Mouse (Mus musculus) limb, embryonic 12.5 days (tissue): ENCODE results near the gene Fgfr2. TPM values are rescaled to one million over a fixed set of nuclear protein-coding genes. Genes with fewer than 3 reads are reported as not detected.

ENCODE experiments used
- ATAC-seq: fragments of 200-750 bp; cut with Nextera tagmentation; 2 replicates; pipeline ENCODE4 v1.8.0; 2017; ENCODE audit warnings: low read depth, moderate TSS enrichment; ENCODE audit not compliant: insufficient number of reproducible peaks, insufficient read depth, low FRiP score, low TSS enrichment
- H3K27ac ChIP-seq: fragments of 300-500 bp; sonication (generic); 2 replicates; pipeline ENCODE4 v1.5.1; 2016; ENCODE audit warnings: mild to moderate bottlenecking, moderate library complexity
- H3K27me3 ChIP-seq: fragments of 300-500 bp; sonication (generic); 2 replicates; pipeline ENCODE4 v1.6.1; 2016; ENCODE audit warnings: mild to moderate bottlenecking, moderate library complexity
- H3K36me3 ChIP-seq: fragments of 300-500 bp; sonication (generic); 2 replicates; pipeline ENCODE4 v1.6.1; 2016; ENCODE audit warnings: mild to moderate bottlenecking, moderate library complexity
- H3K4me1 ChIP-seq: fragments of 300-500 bp; sonication (generic); replicated peaks from 2 replicates; pipeline ENCODE4 v1.6.1; 2016
- H3K4me2 ChIP-seq: fragments of 300-500 bp; sonication (generic); 2 replicates; pipeline ENCODE4 v1.6.1; 2016; ENCODE audit warnings: mild to moderate bottlenecking, moderate library complexity
- H3K4me3 ChIP-seq: fragments of 300-500 bp; sonication (generic); replicated peaks from 2 replicates; pipeline ENCODE4 v1.5.1; 2016; ENCODE audit warnings: mild to moderate bottlenecking
- H3K9ac ChIP-seq: fragments of 300-500 bp; sonication (generic); replicated peaks from 2 replicates; pipeline ENCODE4 v1.6.1; 2016; ENCODE audit warnings: mild to moderate bottlenecking, moderate library complexity
- H3K9me3 ChIP-seq: fragments of 300-500 bp; sonication (generic); 2 replicates; pipeline ENCODE4 v1.6.1; 2016; ENCODE audit warnings: mild to moderate bottlenecking, moderate library complexity
- WGBS: fragments of 180-500 bp; shearing (Covaris S2); methylation state at CpG from one replicate; pipeline ENCODE4 v1.1.7; 2016; 5-methylcytosine and 5-hydroxymethylcytosine counted together
- polyA plus RNA-seq: library from polyadenylated mRNA; unstranded; fragments of >200 nt; fragmentation: Nextera tagmentation; extraction: Ambion mirVana; gene quantifications from 2 replicates; pipeline ENCODE4 v1.2.1, GENCODE M21; 2016

The Fgfr2 gene
- polyA plus RNA-seq, 1 experiment from 2014 or later = 112 TPM

DNA sequence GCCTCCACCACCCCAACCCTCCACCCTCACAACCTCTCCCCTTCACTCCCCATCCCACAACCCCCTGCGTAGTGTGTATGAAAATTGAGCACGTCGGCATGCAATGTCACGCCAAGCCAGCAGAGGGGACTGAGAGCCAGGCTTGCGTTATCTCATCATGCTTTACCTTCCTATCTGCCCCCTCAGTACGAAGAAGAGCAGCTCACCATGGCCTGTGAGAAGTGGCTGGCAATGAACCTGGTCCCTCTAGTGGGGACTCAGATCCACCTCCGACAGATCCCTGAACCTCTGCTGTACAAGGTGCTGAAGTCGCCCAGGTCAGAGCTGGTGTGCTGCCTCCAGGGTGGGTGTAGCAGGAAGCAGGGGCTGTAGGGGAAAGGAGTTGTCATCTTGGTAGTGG lies 2326.4 kb downstream of the Fgfr2 start:
- H3K27me3 ChIP-seq = no peaks in the 10 kb centered on the region
- H3K4me3 ChIP-seq = no peak overlapping the region
- no peaks in the 10 kb centered on the region for H3K36me3 ChIP-seq
- H3K9ac ChIP-seq = no peak overlapping the region
- ATAC-seq = no peak
- H3K4me1 ChIP-seq = peaks cover 7% of the 10 kb centered on the region
- H3K4me2 ChIP-seq = no peak overlapping the region
- H3K27ac ChIP-seq = no peak overlapping the region
- 78% methylated on average over 8 of the region's 8 CpGs for WGBS
- H3K9me3 ChIP-seq = no peaks in the 10 kb centered on the region

DNA sequence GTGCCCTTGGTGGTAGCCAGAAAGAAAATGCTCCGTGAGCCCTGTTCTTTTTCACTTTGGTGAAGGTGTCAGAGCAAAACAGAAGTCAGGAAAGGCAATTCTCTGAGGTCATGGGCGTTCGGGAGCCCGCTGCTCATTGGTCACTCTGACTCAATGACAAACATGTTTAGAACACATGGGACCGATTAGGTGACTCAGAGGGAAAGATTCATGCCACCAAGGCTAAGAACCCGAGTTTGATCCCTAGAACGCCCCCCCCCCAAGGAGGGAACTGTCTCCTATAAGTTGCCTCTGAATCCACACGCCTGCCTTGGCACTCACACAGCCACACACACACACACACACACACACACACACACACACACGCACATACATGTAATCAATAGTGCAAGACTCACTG lies 2329.5 kb downstream of the Fgfr2 start:
- no peaks in the 10 kb centered on the region for H3K36me3 ChIP-seq
- H3K4me2 ChIP-seq = no peak overlapping the region
- no peak overlapping the region for H3K4me3 ChIP-seq
- H3K9me3 ChIP-seq = no peaks in the 10 kb centered on the region
- H3K27me3 ChIP-seq = no peaks in the 10 kb centered on the region
- WGBS = 46% methylated on average over 8 of the region's 9 CpGs
- H3K27ac ChIP-seq = no peak overlapping the region
- H3K4me1 ChIP-seq = peaks cover 7% of the 10 kb centered on the region
- no peak overlapping the region for H3K9ac ChIP-seq
- ATAC-seq = no peak

DNA sequence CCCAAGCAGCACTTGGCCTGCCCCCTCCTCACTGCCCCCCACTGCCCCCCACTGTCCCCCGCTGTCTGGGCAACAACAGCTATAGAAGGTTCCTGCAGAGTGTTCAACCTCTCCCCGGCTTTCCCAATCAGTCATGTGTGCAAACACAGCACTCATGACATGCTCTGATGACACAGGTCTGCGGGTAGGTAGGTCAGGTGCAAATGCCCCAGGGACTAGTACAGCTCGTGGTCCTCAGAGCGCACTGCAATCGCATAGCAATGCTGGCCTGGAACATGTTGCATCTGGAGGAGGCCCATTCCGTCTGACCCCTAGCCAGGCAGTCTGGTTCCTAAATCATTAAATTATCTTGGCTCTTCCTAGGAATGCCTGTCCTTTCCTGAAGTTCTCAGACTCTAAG lies 2333.7 kb downstream of the Fgfr2 start:
- WGBS = 87% methylated on average over 7 of the region's 7 CpGs
- H3K4me1 ChIP-seq = peaks cover 4% of the 10 kb centered on the region; the same call in 1 of the 2 replicates

DNA sequence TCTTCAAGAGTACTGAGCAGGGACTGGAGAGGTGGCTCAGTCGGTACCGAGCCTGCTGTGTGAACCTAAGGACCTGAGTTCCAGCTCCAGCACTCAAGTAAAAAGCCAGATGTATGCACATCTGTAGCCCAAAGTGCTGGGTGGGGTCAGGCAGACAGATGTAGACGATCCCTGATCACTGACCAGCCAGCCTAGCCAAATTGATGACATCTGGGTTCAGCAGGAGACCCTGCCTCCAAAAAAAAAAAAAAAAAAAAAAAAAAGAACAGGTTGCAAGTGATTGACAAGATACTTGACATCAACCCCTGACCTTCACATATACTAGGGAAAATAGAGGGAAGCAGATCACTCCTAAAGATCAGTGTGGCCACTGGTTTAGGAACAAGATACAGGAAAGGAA lies 2334.2 kb downstream of the Fgfr2 start:
- H3K27me3 ChIP-seq = no peaks in the 10 kb centered on the region
- 71% methylated on average over 3 of the region's 3 CpGs for WGBS
- H3K4me3 ChIP-seq = no peak overlapping the region
- ATAC-seq = no peak
- no peaks in the 10 kb centered on the region for H3K9me3 ChIP-seq
- H3K4me1 ChIP-seq = peaks cover 4% of the 10 kb centered on the region; the same call in 1 of the 2 replicates
- H3K36me3 ChIP-seq = no peaks in the 10 kb centered on the region
- H3K4me2 ChIP-seq = no peak overlapping the region
- no peak overlapping the region for H3K27ac ChIP-seq
- no peak overlapping the region for H3K9ac ChIP-seq

More for the DNA sequence above, 2333.7 kb downstream of the Fgfr2 start:
- no peak for ATAC-seq
- H3K36me3 ChIP-seq = no peaks in the 10 kb centered on the region
- H3K27me3 ChIP-seq = no peaks in the 10 kb centered on the region
- H3K9ac ChIP-seq = no peak overlapping the region
- H3K27ac ChIP-seq = no peak overlapping the region
- no peak overlapping the region for H3K4me3 ChIP-seq
- H3K4me2 ChIP-seq = no peak overlapping the region
- H3K9me3 ChIP-seq = no peaks in the 10 kb centered on the region

DNA sequence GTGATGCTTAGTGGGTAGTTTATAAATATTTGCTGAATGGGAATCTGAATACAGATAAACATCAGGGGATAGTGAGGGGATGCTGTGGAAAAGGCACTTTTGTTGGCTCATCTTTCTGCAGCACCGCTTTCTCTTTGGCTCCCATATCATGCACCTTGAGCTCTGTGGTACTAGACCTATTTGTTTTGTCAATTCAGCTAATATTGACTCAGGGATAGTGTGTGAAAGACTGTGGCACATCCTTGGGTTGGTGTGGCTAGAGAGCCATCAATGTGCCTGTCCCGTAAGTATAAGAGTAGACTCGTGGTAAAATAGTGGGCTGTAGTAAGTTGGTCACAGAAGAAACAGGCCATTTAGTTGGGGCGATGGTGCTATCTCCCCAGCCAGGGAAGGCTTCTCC lies 2335.6 kb downstream of the Fgfr2 start:
- WGBS = 98% methylated on average over 4 of the region's 4 CpGs
- no peak for ATAC-seq
- peaks cover 4% of the 10 kb centered on the region; the same call in 1 of the 2 replicates for H3K4me1 ChIP-seq
- H3K27ac ChIP-seq = no peak overlapping the region
- H3K27me3 ChIP-seq = no peaks in the 10 kb centered on the region
- no peak overlapping the region for H3K4me2 ChIP-seq
- no peaks in the 10 kb centered on the region for H3K36me3 ChIP-seq
- H3K4me3 ChIP-seq = no peak overlapping the region
- H3K9me3 ChIP-seq = no peaks in the 10 kb centered on the region
- H3K9ac ChIP-seq = no peak overlapping the region

DNA sequence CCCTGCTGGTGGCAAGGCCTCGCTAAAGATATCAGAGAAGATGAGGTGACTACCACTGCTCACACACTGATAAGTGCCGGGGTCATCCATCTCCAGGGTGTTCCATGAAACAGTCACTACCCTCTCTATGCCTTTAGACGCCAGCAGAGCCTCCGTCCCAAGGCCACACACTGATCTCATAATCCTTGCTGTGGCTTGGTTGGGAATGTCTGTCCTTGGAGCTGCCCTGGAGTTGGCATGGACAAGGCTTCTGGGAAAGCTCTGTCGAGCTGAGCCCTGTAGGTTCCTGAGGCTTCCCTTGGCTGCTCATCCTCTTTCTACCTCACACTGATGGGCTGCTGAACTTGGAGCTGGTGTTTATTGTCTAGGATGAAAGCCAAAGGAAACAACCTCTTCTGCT lies 2336.4 kb downstream of the Fgfr2 start:
- Histone ChIP-seq H3K27me3 (no peaks in the 10 kb centered on the region), H3K9me3 (no peaks in the 10 kb centered on the region), H3K9ac (no peak overlapping the region), H3K4me1 (peaks cover 4% of the 10 kb centered on the region; the same call in 1 of the 2 replicates), H3K4me3 (no peak overlapping the region), H3K27ac (no peak overlapping the region), H3K4me2 (no peak overlapping the region), H3K36me3 (no peaks in the 10 kb centered on the region)
- 80% methylated on average over 5 of the region's 5 CpGs for WGBS
- ATAC-seq = no peak

DNA sequence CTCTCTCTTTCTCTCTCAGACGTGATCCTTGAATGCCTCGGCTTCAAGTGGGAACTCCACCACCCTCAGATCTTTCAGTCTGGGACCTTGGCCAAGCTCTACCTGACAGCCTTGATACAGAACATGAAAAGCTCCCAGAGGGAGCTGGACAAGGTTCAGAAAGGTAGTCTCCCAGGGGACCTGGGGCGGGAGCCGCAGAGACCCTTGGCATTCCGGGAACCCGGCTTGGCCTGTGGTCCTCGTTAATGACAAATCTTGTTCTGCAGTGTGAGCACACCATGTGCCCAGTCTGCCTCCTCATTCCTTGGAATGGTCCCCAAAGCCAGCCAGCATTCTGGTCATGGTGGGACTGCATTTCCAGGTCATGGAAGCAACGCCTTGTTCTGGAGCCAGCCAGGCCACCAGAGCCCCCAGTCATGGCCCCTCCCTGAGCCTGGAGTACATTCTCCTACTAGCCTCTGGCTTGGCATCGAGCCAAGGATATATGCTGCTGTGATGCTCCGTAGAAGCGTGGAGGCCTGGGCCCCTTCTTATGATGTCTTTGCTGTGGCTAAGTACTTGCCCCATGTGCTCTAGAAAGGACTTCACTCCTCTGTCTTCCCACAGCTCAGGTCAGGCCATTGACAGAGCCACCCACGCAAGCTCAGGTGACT lies 2337.1 kb downstream of the Fgfr2 start:
- H3K9ac ChIP-seq = no peak overlapping the region
- H3K27ac ChIP-seq = no peak overlapping the region
- H3K4me3 ChIP-seq = no peak overlapping the region
- H3K9me3 ChIP-seq = no peaks in the 10 kb centered on the region
- H3K4me1 ChIP-seq = peaks cover 4% of the 10 kb centered on the region; the same call in 1 of the 2 replicates
- 80% methylated on average over 12 of the region's 12 CpGs for whole genome bisulfite sequencing
- no peak for ATAC-seq
- H3K36me3 ChIP-seq = no peaks in the 10 kb centered on the region
- no peaks in the 10 kb centered on the region for H3K27me3 ChIP-seq
- no peak overlapping the region for H3K4me2 ChIP-seq

DNA sequence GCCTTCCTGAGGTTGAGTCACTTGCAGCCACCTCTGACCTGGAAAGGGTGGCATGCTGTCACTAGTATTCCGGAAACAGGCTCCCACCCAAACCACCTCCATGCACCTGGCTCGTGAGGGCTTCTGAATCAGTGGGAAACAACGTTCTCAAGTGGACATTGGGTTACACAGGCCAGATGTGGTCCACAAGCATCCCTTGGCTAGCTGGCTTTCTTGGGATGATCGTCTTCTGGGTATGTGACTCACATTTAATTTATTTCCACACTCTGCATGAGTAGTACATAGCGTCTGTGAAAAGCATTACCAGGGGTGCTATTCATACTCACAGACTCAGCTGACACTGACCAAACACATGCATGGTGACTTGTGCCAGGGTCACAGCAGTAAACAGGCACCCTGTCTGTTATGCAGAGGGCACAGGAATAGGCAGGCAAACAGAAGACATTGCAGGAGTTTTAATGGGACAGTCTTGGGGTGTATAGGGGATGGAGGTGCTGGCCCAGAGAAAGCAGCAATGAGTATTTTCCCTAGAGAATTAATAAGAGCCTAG lies 2340.6 kb downstream of the Fgfr2 start:
- no peak overlapping the region for H3K4me3 ChIP-seq
- H3K9ac ChIP-seq = no peak overlapping the region
- ATAC-seq = no peak
- 77% methylated on average over 5 of the region's 5 CpGs for whole genome bisulfite sequencing
- no peaks in the 10 kb centered on the region for H3K9me3 ChIP-seq
- no peak overlapping the region for H3K27ac ChIP-seq
- H3K4me1 ChIP-seq = peaks cover 4% of the 10 kb centered on the region; the same call in 1 of the 2 replicates
- no peak overlapping the region for H3K4me2 ChIP-seq
- no peaks in the 10 kb centered on the region for H3K27me3 ChIP-seq
- H3K36me3 ChIP-seq = no peaks in the 10 kb centered on the region

DNA sequence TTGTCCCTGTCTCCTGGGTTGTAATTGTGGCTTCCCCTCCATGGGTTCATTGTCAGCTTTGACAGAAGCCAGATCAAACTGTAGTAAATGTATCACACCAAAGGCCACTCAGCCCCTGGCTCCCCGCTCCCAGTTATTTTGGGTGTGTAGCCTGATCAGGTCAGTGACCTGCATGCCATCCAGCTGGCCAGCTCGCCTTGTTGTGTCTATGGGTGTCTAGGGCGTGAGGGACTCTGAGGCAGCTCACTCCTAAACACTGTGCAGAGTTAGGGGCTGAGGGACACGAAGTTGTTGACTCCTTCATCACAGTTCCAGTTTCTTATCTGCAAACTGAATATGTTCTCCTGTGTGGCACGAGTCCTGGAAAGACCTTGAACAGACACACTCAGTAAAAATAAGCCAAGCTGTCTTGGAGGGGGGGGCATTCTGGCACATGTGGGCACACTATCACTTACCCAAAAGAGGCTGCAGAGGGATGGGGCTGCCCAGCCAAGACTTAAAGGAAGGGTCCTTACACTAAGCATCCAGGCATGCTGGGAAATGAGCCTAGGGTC lies 2342.2 kb downstream of the Fgfr2 start:
- no peak for ATAC-seq
- Histone ChIP-seq H3K27me3 (no peaks in the 10 kb centered on the region), H3K27ac (no peak overlapping the region), H3K36me3 (no peaks in the 10 kb centered on the region), H3K9me3 (no peaks in the 10 kb centered on the region), H3K4me2 (no peak overlapping the region), H3K4me1 (no peaks in the 10 kb centered on the region; the same call in 1 of the 2 replicates), H3K9ac (no peak overlapping the region), H3K4me3 (no peak overlapping the region)
- WGBS = 56% methylated on average over 5 of the region's 5 CpGs

DNA sequence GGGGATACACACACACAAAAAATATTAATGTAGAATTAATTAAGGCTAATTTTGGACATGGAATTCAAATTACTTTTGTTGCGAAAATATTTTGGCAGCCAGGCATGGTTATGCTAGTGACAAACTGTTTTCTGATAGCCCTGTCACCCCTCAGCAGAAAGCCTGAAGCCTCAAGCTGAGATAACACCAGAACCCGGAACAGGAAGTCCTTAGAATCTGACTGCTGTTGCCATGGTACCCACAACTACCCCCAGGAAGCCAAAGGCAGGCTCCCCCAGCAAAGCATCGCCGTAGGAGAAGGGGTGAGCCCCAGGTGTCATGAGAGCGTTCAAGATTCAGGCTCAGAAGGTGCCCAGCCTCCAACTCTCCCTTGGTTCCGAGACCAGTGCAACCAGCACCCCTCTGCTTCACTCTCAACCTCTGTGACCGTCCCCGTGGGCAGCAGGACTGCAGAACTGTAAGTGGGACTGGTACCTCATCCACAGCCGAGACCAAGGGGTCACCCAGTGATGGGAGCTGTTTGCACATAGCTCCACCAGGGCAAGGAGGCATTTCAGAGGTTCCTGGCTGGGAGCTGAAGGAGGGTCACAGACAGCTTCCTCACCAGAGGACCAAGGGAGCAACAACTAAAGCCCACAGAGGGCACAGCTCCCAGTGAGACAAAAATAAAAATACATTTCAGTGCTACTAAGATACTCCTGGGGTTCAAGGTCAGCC lies 2349.1 kb downstream of the Fgfr2 start, which contains the start of gene Btbd16:
Gene Btbd16 (plus strand): TSS at position 156 of the 717 bp plus-strand sequence.
- no peaks in the 10 kb centered on the region for H3K9me3 ChIP-seq
- H3K27ac ChIP-seq = no peak within 1 kb of the TSS
- H3K4me2 ChIP-seq = no peak within 1 kb of the TSS
- no peaks in the 10 kb centered on the region for H3K36me3 ChIP-seq
- H3K27me3 ChIP-seq = no peaks in the 10 kb centered on the region
- 56% methylated on average over 9 of the region's 9 CpGs for WGBS
- no peak for ATAC-seq
- no peak within 1 kb of the TSS for H3K9ac ChIP-seq
- no peak within 1 kb of the TSS for H3K4me3 ChIP-seq
- no peaks in the 10 kb centered on the region for H3K4me1 ChIP-seq

DNA sequence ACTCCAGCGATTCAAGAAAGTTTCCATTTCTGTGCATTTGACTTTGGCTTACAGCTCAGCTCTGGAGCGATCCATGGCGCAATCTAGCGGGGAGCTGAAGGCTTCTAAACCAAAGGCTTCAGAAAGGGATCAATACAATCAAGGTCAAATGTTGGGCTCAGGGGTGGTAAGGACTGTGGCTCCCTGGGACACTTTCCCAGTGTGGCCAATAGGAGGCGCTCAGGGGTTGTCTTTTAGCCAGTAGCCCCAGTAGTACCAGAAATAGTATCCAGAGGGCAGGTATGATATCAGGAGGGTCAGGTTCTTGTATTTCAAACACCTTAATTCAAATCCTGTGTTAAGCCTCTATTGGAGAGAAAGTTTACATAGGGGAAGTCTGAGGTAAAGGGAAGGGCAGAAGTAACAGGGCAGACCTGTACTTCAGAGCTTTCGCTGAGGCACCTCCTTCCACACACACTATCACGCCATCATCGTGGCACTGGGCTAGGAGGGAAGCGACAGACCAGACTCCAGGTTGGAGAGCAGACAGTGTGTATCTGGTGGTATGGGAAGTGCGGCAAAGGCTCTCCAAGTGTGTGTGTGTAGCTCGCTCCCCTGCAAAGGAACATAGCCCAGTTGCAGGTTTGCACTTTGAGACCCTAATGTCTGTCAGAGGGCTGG lies 2349.8 kb downstream of the Fgfr2 start:
- H3K4me3 ChIP-seq = no peak overlapping the region
- H3K9ac ChIP-seq = no peak overlapping the region
- no peaks in the 10 kb centered on the region for H3K36me3 ChIP-seq
- no peaks in the 10 kb centered on the region for H3K4me1 ChIP-seq
- WGBS = 68% methylated on average over 11 of the region's 11 CpGs
- no peaks in the 10 kb centered on the region for H3K9me3 ChIP-seq
- no peak overlapping the region for H3K27ac ChIP-seq
- no peaks in the 10 kb centered on the region for H3K27me3 ChIP-seq
- ATAC-seq = no peak
- H3K4me2 ChIP-seq = no peak overlapping the region
